Mouse (Mus musculus): ENCODE data around the gene Fosl1.

Fosl1 gene

GRCm38 (mm10) chr19:5424782-5425741 is 22.3 kb upstream of the Fosl1 start, which contains the start of the genes Drap1 and AI837181:
Gene Drap1, minus strand, starts transcription at chr19:5424979.
Gene AI837181, plus strand, starts transcription at chr19:5425144.
- peak; percentile 98 for DNase-seq (ENCODE audit: low spot score)

DNA sequence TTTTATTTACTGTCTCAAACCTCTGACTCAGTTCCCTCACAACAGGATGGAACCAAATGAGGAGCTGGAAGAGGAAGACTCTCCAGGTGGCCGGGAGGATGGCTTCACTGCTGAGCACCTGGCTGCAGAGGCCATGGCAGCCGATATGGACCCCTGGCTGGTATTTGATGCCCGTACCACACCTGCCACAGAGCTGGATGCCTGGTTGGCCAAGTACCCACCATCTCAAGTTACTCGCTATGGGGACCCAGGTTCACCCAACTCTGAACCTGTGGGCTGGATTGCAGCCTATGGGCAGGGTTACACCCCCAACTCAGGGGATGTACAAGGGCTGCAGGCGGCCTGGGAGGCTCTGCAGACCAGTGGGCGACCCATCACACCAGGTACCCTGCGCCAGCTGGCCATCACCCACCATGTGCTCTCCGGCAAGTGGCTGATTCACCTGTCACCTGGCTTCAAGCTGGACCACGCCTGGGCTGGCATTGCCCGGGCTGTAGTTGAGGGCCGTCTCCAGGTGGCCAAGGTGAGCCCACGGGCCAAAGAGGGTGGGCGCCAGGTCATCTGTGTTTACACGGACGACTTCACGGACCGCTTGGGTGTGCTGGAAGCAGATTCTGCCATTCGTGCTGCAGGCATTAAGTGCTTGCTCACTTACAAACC is 21.3 kb upstream of the Fosl1 start:
- no peak for DNase-seq (ENCODE audit: low spot score)

- DNase-seq (ENCODE audit: low spot score), result no peak
Measured at GRCm38 (mm10) chr19:5426640-5427290, 20.6 kb upstream of the Fosl1 start.

DNA sequence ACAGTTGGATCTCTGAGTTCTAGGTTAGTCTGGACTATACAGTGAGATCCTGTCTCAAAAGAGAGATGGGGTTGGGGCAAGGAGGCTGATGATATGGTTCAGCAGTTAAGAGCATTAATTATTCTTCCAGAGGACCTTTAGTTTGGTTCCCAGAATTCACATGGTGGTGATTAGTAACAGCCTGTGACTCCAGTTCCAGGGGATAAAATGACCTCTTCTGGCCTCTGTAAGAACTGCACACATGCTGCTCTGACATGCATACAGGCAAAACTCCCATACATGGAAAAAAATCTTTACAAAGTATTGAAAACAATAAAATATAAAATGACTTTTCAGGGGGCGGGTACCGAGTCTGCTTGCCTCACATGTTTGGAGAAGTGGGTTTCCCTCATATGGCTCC is 19.3 kb upstream of the Fosl1 start:
- peak; percentile 80 for DNase-seq (ENCODE audit: low spot score)

- DNase-seq (ENCODE audit: low spot score), result no peak
Measured at GRCm38 (mm10) chr19:5429219-5429618, 18.1 kb upstream of the Fosl1 start.

- peak; percentile 87 for DNase-seq (ENCODE audit: low spot score)
Measured at GRCm38 (mm10) chr19:5429806-5430205, 17.5 kb upstream of the Fosl1 start.

GRCm38 (mm10) chr19:5430408-5430807 is 16.9 kb upstream of the Fosl1 start:
- no peak for DNase-seq (ENCODE audit: low spot score)

DNA sequence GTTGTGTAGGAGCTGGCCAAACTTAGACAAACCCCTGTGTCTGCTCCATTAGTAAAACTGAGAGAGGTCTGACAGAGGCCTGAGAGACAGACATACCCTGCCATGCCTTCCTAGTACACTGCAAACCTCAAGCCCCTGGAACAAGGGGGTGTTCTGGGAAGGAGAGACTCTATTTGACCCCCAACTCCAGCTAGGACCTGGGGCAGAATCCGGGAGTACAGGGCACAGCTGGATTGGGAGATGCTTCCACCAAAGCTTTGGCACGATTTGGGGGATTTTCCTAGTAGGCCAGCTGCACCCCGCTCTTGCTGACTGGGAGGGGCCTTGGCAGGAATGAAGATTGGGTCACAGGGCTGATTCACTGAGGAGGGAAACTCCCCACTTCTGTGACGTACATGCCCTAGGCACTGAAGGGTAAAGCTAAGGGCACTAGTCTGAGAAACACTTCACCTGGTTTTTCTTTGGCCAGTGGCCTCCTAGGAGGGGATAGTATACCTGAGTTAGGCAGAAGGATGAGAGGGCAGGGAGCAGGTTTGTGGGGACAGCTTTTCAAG is 15.4 kb upstream of the Fosl1 start:
- DNase-seq (ENCODE audit: low spot score), result peak; percentile 57

GRCm38 (mm10) chr19:5432992-5433852 is 14.1 kb upstream of the Fosl1 start:
- DNase-seq (ENCODE audit: low spot score), result peak; percentile 93

GRCm38 (mm10) chr19:5433951-5434350 is 13.4 kb upstream of the Fosl1 start:
- DNase-seq (ENCODE audit: low spot score), result no peak

- peak; percentile 87 for DNase-seq (ENCODE audit: low spot score)
Measured at GRCm38 (mm10) chr19:5444371-5444908, 2.9 kb upstream of the Fosl1 start.

GRCm38 (mm10) chr19:5444954-5445353 is 2.4 kb upstream of the Fosl1 start:
- DNase-seq (ENCODE audit: low spot score), result no peak

DNA sequence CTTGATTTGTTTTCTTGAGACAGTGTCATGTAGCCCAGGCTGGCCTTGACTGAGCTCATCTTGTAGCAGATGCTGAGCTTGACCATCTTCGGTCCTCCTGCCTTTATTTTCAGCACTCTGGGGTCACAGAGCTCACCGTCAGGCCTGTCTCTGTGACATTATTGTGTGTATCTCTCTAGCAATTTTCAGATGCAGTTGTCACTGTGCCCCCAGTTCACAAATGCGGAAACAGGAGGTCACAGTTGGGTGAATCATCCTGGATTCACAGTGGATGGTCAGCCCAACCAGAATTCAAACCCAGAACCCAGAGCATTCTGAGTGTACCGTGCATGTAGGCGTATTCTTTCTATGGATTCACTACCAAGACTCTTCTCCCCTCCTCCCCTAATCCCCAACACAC is 1.6 kb upstream of the Fosl1 start:
- DNase-seq (ENCODE audit: low spot score), result no peak

- DNase-seq (ENCODE audit: low spot score), result no peak
Measured at GRCm38 (mm10) chr19:5448354-5449150, 1.2 kb downstream of the Fosl1 start.

- no peak for DNase-seq (ENCODE audit: low spot score)
Measured at GRCm38 (mm10) chr19:5449673-5450072, 2.3 kb downstream of the Fosl1 start.

GRCm38 (mm10) chr19:5451766-5452165 is 4.4 kb downstream of the Fosl1 start:
- no peak for DNase-seq (ENCODE audit: low spot score)

DNA sequence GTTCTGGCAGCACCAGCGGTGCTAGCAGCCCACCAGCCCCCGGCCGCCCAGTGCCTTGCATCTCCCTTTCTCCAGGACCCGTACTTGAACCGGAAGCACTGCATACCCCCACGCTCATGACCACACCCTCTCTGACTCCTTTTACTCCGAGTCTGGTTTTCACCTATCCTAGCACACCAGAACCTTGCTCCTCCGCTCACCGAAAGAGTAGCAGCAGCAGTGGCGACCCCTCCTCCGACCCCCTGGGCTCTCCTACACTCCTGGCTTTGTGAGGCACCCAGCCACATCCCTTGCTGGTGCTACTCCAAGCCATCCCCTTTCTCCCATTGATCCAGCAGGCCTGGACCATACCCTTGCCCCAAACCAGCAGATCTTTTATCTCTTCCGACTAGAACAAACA is 7.7 kb downstream of the Fosl1 start:
- no peak for DNase-seq (ENCODE audit: low spot score)

DNA sequence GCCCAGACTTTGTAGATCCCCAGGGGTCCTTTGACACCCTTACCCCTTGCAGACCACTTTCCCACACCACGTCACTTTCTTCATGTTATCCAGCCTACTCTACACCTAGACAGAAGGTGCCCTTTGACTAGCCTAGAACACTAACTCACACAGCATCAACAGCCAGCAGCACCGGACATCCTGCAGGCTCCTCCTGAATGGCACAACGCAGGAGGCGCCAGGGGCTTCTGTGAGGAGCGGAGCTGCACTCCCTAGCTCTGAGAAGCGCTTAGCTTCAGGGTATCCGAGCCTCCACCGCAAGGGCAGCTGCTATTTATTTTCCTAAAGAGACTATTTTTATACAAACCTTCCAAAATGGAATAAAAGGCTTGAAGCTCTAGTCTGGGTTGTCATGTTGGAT is 8.2 kb downstream of the Fosl1 start:
- no peak for DNase-seq (ENCODE audit: low spot score)

GRCm38 (mm10) chr19:5456241-5456921 is 9.0 kb downstream of the Fosl1 start:
- DNase-seq (ENCODE audit: low spot score), result no peak

Measured in adipocyte (in vitro differentiated cells).